Mouse (Mus musculus) cortical plate, adult 2 months (tissue): ENCODE measurements around the gene Cntrl.

Source experiments
- CTCF ChIP-seq: fragments of 200-500 bp; IDR thresholded peaks from 2 replicates; pipeline ENCODE4 v1.5.1; 2011; ENCODE audit warnings: mild to moderate bottlenecking, control low read depth, low read length; ENCODE audit not compliant: insufficient read depth; ENCODE audit errors: extremely low read depth
- POLR2A ChIP-seq: fragments of 200-500 bp; IDR thresholded peaks from 2 replicates; pipeline ENCODE4 v1.6.1; 2011; ENCODE audit warnings: mild to moderate bottlenecking, low read length, control low read depth; ENCODE audit not compliant: insufficient read depth; ENCODE audit errors: extremely low read depth

GRCm38 (mm10) chr2:35133891-35134290 lies 24.6 kb downstream of the Cntrl start:
- TF ChIP-seq CTCF (no peak), POLR2A (no peak)
